Mouse (Mus musculus): Measurements from ENCODE around the gene Cemip.

Cemip gene

GRCm38 (mm10) chr7:84096501-84096900, 10.2 kb upstream of the Cemip start:
- DNase-seq (ENCODE audit: low read depth, low spot score), result no peak

- DNase-seq (ENCODE audit: low read depth, low spot score), result no peak
These were observed 4.5 kb upstream of the Cemip start for GRCm38 (mm10) chr7:84090793-84091192.

GRCm38 (mm10) chr7:84089777-84090176, 3.5 kb upstream of the Cemip start:
- DNase-seq (ENCODE audit: low read depth, low spot score), result peak; percentile 41

- peak; percentile 80 for DNase-seq (ENCODE audit: low read depth, low spot score)
These were observed 2.7 kb upstream of the Cemip start for GRCm38 (mm10) chr7:84088971-84089370.

- no peak for DNase-seq (ENCODE audit: low read depth, low spot score)
These were observed 1.9 kb upstream of the Cemip start for GRCm38 (mm10) chr7:84088191-84088590.

GRCm38 (mm10) chr7:84085049-84085945, 1.0 kb downstream of the Cemip start:
- DNase-seq (ENCODE audit: low read depth, low spot score), result peak; percentile 45

- no peak for DNase-seq (ENCODE audit: low read depth, low spot score)
These were observed 8.9 kb downstream of the Cemip start for GRCm38 (mm10) chr7:84077257-84078013.

- DNase-seq (ENCODE audit: low read depth, low spot score), result no peak
These were observed 12.0 kb downstream of the Cemip start for GRCm38 (mm10) chr7:84074266-84074665.

GRCm38 (mm10) chr7:84073856-84074255, 12.4 kb downstream of the Cemip start:
- no peak for DNase-seq (ENCODE audit: low read depth, low spot score)

- DNase-seq (ENCODE audit: low read depth, low spot score), result no peak
These were observed 17.4 kb downstream of the Cemip start for GRCm38 (mm10) chr7:84068931-84069330.

- DNase-seq (ENCODE audit: low read depth, low spot score), result no peak
These were observed 26.5 kb downstream of the Cemip start for GRCm38 (mm10) chr7:84059799-84060198.

- DNase-seq (ENCODE audit: low read depth, low spot score), result no peak
These were observed 30.2 kb downstream of the Cemip start for GRCm38 (mm10) chr7:84055961-84056629.

- DNase-seq (ENCODE audit: low read depth, low spot score), result no peak
These were observed 32.4 kb downstream of the Cemip start for GRCm38 (mm10) chr7:84053856-84054255.

- DNase-seq (ENCODE audit: low read depth, low spot score), result no peak
These were observed 34.9 kb downstream of the Cemip start for GRCm38 (mm10) chr7:84051423-84051822.

GRCm38 (mm10) chr7:84045546-84045945, 40.8 kb downstream of the Cemip start:
- DNase-seq (ENCODE audit: low read depth, low spot score), result no peak

- DNase-seq (ENCODE audit: low read depth, low spot score), result no peak
These were observed 41.6 kb downstream of the Cemip start for GRCm38 (mm10) chr7:84044581-84045290.

GRCm38 (mm10) chr7:84042726-84043125, 43.6 kb downstream of the Cemip start:
- DNase-seq (ENCODE audit: low read depth, low spot score), result no peak

GRCm38 (mm10) chr7:84039856-84040522, 46.3 kb downstream of the Cemip start:
- DNase-seq (ENCODE audit: low read depth, low spot score), result no peak

GRCm38 (mm10) chr7:84038642-84039041, 47.7 kb downstream of the Cemip start:
- DNase-seq (ENCODE audit: low read depth, low spot score), result no peak

- DNase-seq (ENCODE audit: low read depth, low spot score), result no peak
These were observed 53.5 kb downstream of the Cemip start for GRCm38 (mm10) chr7:84032831-84033230.
